Mouse (Mus musculus): ENCODE measurements around the gene Rpp30.

DNA sequence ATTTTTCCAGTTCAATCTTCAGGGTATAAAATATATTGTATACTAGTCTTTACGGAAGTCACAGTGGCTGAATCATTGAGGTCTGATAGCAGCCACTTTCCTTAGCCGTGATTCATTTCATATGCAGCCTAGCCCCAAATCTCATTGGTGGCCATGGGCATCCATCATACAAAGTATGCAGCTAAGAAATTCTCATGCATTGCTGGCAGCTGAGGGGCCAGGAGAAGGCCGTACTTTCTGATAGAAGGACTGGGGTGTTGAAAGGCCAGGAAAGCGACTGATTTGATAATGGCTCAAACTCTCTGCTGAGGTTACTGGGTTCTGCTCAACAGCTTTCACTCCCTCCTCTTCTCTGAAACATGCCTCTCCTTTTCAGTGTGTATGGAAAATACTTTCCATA lies 32.7 kb downstream of the Rpp30 start:
- TF ChIP-seq CTCF (IDR thresholded peaks at IDR 0.05; ENCODE audit: low read depth, low read length) (no peak), POLR2A (IDR thresholded peaks at IDR 0.05; ENCODE audit: borderline replicate concordance, low read depth, low read length) (no peak)

All from bone marrow macrophage, adult 2 months (primary cell).